Mouse (Mus musculus) left cerebral cortex, postnatal 10 days (tissue): ENCODE results near the gene Cacna2d4. TPM values are rescaled to one million over a fixed set of nuclear protein-coding genes. Genes with fewer than 3 reads are reported as not detected.
"Not testable (repeated sequence)": the region's sequence is repeated elsewhere in the genome, so short reads cannot be mapped to it uniquely, and the experiment has no call there.

Experiments
- DNase-seq, 2 experiments: peaks; one replicate each; pipeline ENCODE4 v3.0.0; 2021 to 2022; ENCODE audit warnings: low spot score in 2 of 2, mixed read lengths in 1 of 2; ENCODE audit errors: extremely low spot score in 1 of 2
- intact Hi-C: fragments of 180-260 bp; cut with DNase I; formaldehyde crosslinking; loops from one replicate; pipeline ENCODE4 v1.15.1; 2025
- total RNA-seq, 2 experiments: library from RNA; stranded (reverse); gene quantifications; 2 replicates each; pipeline ENCODE4 v1.2.3; 2021

The Cacna2d4 gene
- total RNA-seq, 2 experiments from 2014 or later: 1.6 to 2.7 TPM

- intact Hi-C loops: no loop called here
- peak; percentile 90 to 91 for DNase-seq
Observed at GRCm38 (mm10) chr6:119329215-119329714, 92.9 kb downstream of the Cacna2d4 start.

- intact Hi-C loops: no loop called here
- DNase-seq: peak in 1 of 2 experiments; percentile 56
Observed at GRCm38 (mm10) chr6:119329936-119330335, 93.6 kb downstream of the Cacna2d4 start.

- peak; percentile 63 to 80 for DNase-seq
- intact Hi-C loops: no loop called here
Observed at GRCm38 (mm10) chr6:119330506-119330905, 94.2 kb downstream of the Cacna2d4 start, which contains the start of gene Lrtm2. Lrtm2 (minus strand) TSS chr6:119330766.

- intact Hi-C loops: no loop called here
- DNase-seq: peak in 1 of 2 experiments; percentile 15
Observed at GRCm38 (mm10) chr6:119332111-119332510, 95.8 kb downstream of the Cacna2d4 start.

GRCm38 (mm10) chr6:119333202-119333601 is 96.9 kb downstream of the Cacna2d4 start:
- intact Hi-C loops: no loop called here

GRCm38 (mm10) chr6:119333831-119334230 is 97.5 kb downstream of the Cacna2d4 start:
- intact Hi-C loops: no loop called here
- no peak for DNase-seq

More at GRCm38 (mm10) chr6:119333202-119333601, 96.9 kb downstream of the Cacna2d4 start:
- DNase-seq: no peak

GRCm38 (mm10) chr6:119336124-119336523 is 99.8 kb downstream of the Cacna2d4 start:
- intact Hi-C loops: no loop called here
- no peak for DNase-seq

GRCm38 (mm10) chr6:119337287-119337686 is 101.0 kb downstream of the Cacna2d4 start:
- intact Hi-C loops: no loop called here
- DNase-seq: no peak

GRCm38 (mm10) chr6:119338121-119338912 is 102.0 kb downstream of the Cacna2d4 start:
- intact Hi-C loops: no loop called here

GRCm38 (mm10) chr6:119341409-119341808 is 105.1 kb downstream of the Cacna2d4 start:
- DNase-seq: no peak
- intact Hi-C loops: loop anchor here (10.0 kb wide), 1 partner anchor 207 kb away; no protein-coding TSS in a partner anchor

More at GRCm38 (mm10) chr6:119338121-119338912, 102.0 kb downstream of the Cacna2d4 start:
- no peak for DNase-seq

- no peak for DNase-seq
- intact Hi-C loops: loop anchor here (10.0 kb wide), 1 partner anchor 211 kb away; no protein-coding TSS in a partner anchor
Observed at GRCm38 (mm10) chr6:119346257-119346656, 109.9 kb downstream of the Cacna2d4 start.

- no peak for DNase-seq
- intact Hi-C loops: loop anchor here (1.0 to 10.0 kb wide), 2 partner anchors 128 to 213 kb away; no protein-coding TSS in a partner anchor
Observed at GRCm38 (mm10) chr6:119347813-119348212, 111.5 kb downstream of the Cacna2d4 start.

GRCm38 (mm10) chr6:119348234-119348633 is 111.9 kb downstream of the Cacna2d4 start:
- intact Hi-C loops: loop anchor here (10.0 kb wide), 1 partner anchor 213 kb away; no protein-coding TSS in a partner anchor
- peak; percentile 78 to 83 for DNase-seq

- DNase-seq: no peak
- intact Hi-C loops: no loop called here
Observed at GRCm38 (mm10) chr6:119350703-119351198, 114.4 kb downstream of the Cacna2d4 start.

- intact Hi-C loops: no loop called here
- DNase-seq: no peak
Observed at GRCm38 (mm10) chr6:119351656-119352055, 115.3 kb downstream of the Cacna2d4 start.

- intact Hi-C loops: no loop called here
- no peak for DNase-seq
Observed at GRCm38 (mm10) chr6:119352501-119352900, 116.2 kb downstream of the Cacna2d4 start.

- no peak for DNase-seq
- intact Hi-C loops: no loop called here
Observed at GRCm38 (mm10) chr6:119358020-119358571, 121.8 kb downstream of the Cacna2d4 start.

- intact Hi-C loops, DNase-seq: not testable (repeated sequence)
Observed at GRCm38 (mm10) chr6:119360250-119360649, 123.9 kb downstream of the Cacna2d4 start.

- intact Hi-C loops: no loop called here
- no peak for DNase-seq
Observed at GRCm38 (mm10) chr6:119360925-119361702, 124.8 kb downstream of the Cacna2d4 start.
